Mouse (Mus musculus): ENCODE measurements around the gene Selenow. TPM values are rescaled to one million over a fixed set of nuclear protein-coding genes. Genes with fewer than 3 reads are reported as not detected.

Selenow gene
- total RNA-seq (2023; ENCODE audit: inconsistent age): 148 to 168 TPM (median 152 TPM) in 4 replicates

GRCm38 (mm10) chr7:15922220-15922773 is at the start of gene Selenow:
TSS of gene Selenow (minus strand) at chr7:15922402.

DNA sequence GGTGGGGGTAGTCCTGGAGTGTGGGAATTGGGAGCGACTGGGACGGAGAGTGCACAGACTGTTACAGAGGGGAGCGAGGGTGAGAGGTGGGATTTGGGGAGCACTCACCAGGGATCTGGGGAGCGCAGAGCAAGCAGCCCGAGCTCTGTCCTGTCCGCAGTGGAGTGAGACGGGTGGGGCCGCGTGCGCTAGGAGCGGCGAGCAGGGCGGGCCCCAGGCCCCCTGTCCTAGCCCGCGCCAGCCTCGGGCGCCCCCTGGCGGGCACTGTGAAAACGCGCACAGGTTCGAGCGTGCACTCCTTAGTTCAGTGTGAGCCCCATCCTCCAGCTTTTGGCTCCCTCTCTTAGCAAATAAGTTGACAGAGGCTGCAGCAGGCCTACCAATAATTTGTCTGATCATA is 45.1 kb upstream of the Selenow start, which contains the start of gene Ehd2:
TSS of gene Ehd2 (minus strand) at position 256 of the 400 bp plus-strand sequence.

GRCm38 (mm10) chr7:15945721-15946536 is 23.7 kb upstream of the Selenow start, which contains the start of gene Nop53:
TSS of gene Nop53 (minus strand) at chr7:15946074.

GRCm38 (mm10) chr7:15882317-15882716 is 39.9 kb downstream of the Selenow start, which contains the start of gene Crxos:
TSS of gene Crxos (plus strand) at chr7:15882617.

DNA sequence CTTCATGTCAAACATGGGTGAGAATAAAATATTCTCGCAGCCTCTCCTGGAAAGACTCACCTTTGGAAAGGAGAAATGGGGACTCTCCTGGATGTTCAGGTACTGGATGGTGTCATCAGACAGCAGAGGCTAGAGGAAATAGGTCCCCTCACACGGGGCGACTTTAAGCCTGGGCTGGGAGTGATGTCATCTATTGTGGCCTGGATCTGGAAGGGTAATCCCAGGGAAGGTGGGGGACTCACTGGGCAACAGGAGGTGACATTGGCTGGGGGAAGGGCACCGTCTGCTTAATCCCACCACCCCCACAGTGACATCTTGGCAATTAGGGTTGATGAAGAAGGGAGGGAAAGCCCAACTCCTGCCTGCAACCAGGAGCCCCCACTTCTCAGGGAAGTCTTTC is 42.4 kb downstream of the Selenow start, which contains the start of gene Crx:
TSS of gene Crx (minus strand) at position 213 of the 400 bp plus-strand sequence.

Other genes with a start within 250 kb of the Selenow start
- gene Obox5, start 172.3 kb downstream of the Selenow start, total RNA-seq (2023; ENCODE audit: inconsistent age): not detected in 4 replicates
- not detected in 4 replicates for gene Obox6, start 82.7 kb downstream of the Selenow start, total RNA-seq (2023; ENCODE audit: inconsistent age)
- 0.18 TPM in 1 of 4 replicates, not detected in the others for gene Crx, start 42.4 kb downstream of the Selenow start, total RNA-seq (2023; ENCODE audit: inconsistent age)
- not detected in 4 replicates for gene Crxos, start 39.8 kb downstream of the Selenow start, total RNA-seq (2023; ENCODE audit: inconsistent age)
- 480 to 504 TPM (median 493 TPM) in 4 replicates for gene Nop53, start 23.7 kb upstream of the Selenow start, total RNA-seq (2023; ENCODE audit: inconsistent age)
- gene Ehd2, start 45.2 kb upstream of the Selenow start, total RNA-seq (2023; ENCODE audit: inconsistent age): 8.2 to 12.9 TPM (median 11.2 TPM) in 4 replicates
- gene Bicra, start 125.5 kb upstream of the Selenow start, total RNA-seq (2023; ENCODE audit: inconsistent age): 64.3 to 76.7 TPM (median 74.5 TPM) in 4 replicates
- not detected in 4 replicates for gene Zfp541, start 139.4 kb upstream of the Selenow start, total RNA-seq (2023; ENCODE audit: inconsistent age)
- 339 to 371 TPM (median 351 TPM) in 4 replicates for gene Napa, start 176.1 kb upstream of the Selenow start, total RNA-seq (2023; ENCODE audit: inconsistent age)
- 43.1 to 52.7 TPM (median 45.8 TPM) in 4 replicates for gene Kptn, start 197.5 kb upstream of the Selenow start, total RNA-seq (2023; ENCODE audit: inconsistent age)
- 0.19 to 0.29 TPM (median 0.27 TPM) in 4 replicates for gene Slc8a2, start 207.4 kb upstream of the Selenow start, total RNA-seq (2023; ENCODE audit: inconsistent age)

Measured in B cell, adult (primary cell).